Mouse (Mus musculus): ENCODE results near the gene Dpep2nb. TPM values are rescaled to one million over a fixed set of nuclear protein-coding genes. Genes with fewer than 3 reads are reported as not detected.
"Not testable (repeated sequence)": the region's sequence is repeated elsewhere in the genome, so short reads cannot be mapped to it uniquely, and the experiment has no call there.

Gene Dpep2nb
- polyA plus RNA-seq, 1 experiment from 2014 or later: not detected

DNA sequence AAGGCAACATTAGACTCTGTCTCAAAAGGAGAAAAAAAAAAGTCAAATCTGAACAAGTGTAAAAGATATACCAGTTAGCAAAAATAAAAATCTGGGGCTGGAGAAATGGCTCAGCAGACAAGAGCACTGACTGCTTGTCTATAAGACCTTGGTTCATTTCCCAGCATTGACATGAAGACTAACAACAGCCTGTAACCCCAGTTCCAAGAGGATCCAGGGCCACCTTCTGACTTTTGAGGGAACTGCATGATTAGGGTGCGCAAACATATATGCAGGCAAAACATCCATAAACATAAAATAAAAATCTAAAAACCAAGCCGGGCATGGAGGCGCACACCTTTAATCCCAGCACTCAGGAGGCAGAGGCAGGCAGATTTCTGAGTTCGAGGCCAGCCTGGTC, 638 bp upstream of the Dpep2nb start:
- Histone ChIP-seq H3K27ac (no peak overlapping the region), H3K4me3 (replicated peaks) (no peak overlapping the region), H3K4me2 (no peak overlapping the region), H3K4me1 (replicated peaks) (peaks cover 11% of the 10 kb centered on the region), H3K9ac (replicated peaks) (no peak overlapping the region), H3K36me3 (peaks cover 17% of the 10 kb centered on the region; the same call in 1 of the 2 replicates), H3K9me3 (no peaks in the 10 kb centered on the region), H3K27me3 (no peaks in the 10 kb centered on the region)
- ATAC-seq (ENCODE audit: insufficient number of reproducible peaks, insufficient read depth, low FRiP score, low TSS enrichment, low read depth): no peak
- 87% methylated on average over 4 of the region's 4 CpGs for WGBS

DNA sequence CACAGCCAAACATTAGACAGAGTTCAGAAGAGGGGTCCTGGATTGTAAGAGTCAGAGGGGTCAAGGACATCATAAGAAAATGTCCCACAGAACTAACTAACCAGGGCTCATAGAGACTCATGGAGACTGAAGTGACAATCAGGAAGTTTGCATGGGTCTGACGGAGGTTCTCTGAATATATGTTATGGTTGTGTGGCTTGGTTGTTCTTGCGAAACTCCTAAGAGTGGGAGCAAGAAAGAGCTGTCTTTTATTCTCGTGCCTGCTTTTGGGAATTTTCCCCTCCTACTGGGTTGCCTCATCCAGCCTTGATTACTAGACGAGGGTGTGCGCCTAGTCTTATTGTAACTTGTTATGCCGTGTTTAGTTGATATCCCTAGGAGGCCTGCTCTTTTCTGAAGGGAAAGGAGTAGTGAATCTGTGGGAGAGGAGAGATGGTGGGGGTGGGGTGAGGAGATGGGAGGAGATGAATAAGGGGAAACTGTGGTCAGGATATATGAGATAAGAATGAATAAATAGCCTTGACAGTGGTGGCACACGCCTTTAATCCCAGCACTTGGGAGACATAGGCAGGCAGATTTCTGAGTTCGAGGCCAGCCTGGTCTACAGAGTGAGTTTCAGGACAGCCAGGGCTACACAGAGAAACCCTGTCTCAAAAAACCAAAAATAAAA, 1.1 kb downstream of the Dpep2nb start:
- no peak overlapping the region for H3K27ac ChIP-seq
- 82% methylated on average over 8 of the region's 8 CpGs for WGBS
- ATAC-seq (ENCODE audit: insufficient number of reproducible peaks, insufficient read depth, low FRiP score, low TSS enrichment, low read depth): no peak
- H3K9ac ChIP-seq (replicated peaks): no peak overlapping the region
- peaks cover 14% of the 10 kb centered on the region; the same call in 1 of the 2 replicates for H3K36me3 ChIP-seq
- no peak overlapping the region for H3K4me3 ChIP-seq (replicated peaks)
- no peak overlapping the region for H3K4me2 ChIP-seq
- no peaks in the 10 kb centered on the region for H3K27me3 ChIP-seq
- no peaks in the 10 kb centered on the region; the same call in 1 of the 2 replicates for H3K4me1 ChIP-seq (replicated peaks)
- no peaks in the 10 kb centered on the region for H3K9me3 ChIP-seq

DNA sequence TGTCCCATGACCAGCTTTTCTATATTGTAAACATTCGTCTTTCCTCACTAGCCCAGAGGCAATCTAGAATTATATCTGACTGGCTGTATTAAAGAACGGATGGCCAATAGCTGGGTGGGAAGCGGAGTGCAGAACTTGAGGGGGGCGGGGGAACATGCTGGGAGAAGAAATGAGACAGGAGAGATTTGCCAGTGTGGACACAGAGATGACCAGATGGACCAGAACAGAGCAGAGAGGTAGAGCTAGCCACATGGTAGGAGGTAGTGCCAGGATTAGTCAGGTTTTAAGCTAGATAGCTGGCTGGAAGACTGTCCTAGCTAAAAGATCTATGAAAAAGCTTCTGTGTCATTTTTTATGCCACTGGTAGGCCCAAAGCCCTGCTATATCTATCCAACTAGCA, 3.9 kb downstream of the Dpep2nb start:
- no peaks in the 10 kb centered on the region for H3K4me1 ChIP-seq (replicated peaks)
- no peak for ATAC-seq (ENCODE audit: insufficient number of reproducible peaks, insufficient read depth, low FRiP score, low TSS enrichment, low read depth)
- 78% methylated on average over 4 of the region's 4 CpGs for WGBS

DNA sequence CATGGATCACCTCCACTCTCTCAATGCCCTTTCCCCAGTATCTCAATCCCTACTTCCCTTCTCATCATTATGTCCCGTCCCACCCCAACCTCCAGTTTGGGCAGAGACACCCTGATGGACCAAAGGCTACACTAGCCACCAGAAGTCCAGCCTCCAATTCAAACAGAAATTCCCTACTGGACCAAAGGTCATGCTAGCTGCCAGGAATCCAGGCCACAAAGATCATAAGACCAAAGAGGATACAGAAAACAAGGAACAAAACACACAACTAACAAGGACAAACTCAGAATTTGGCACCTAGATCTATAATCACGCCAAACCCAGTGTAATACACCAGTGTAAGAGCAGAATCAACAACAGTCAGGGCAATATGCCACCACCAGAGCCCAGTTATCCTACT, 6.8 kb downstream of the Dpep2nb start:
- no peak overlapping the region for H3K9ac ChIP-seq (replicated peaks)
- ATAC-seq (ENCODE audit: insufficient number of reproducible peaks, insufficient read depth, low FRiP score, low TSS enrichment, low read depth): no peak
- H3K27me3 ChIP-seq: no peaks in the 10 kb centered on the region
- no peak overlapping the region for H3K4me2 ChIP-seq
- 86% methylated on average over 2 of the region's 2 CpGs for WGBS
- no peak overlapping the region for H3K27ac ChIP-seq
- no peaks in the 10 kb centered on the region for H3K36me3 ChIP-seq
- no peaks in the 10 kb centered on the region for H3K9me3 ChIP-seq
- H3K4me1 ChIP-seq (replicated peaks): no peaks in the 10 kb centered on the region
- H3K4me3 ChIP-seq (replicated peaks): no peak overlapping the region

More for the DNA sequence above, 3.9 kb downstream of the Dpep2nb start:
- Histone ChIP-seq H3K4me3 (replicated peaks) (no peak overlapping the region), H3K27ac (no peak overlapping the region), H3K27me3 (no peaks in the 10 kb centered on the region), H3K4me2 (no peak overlapping the region), H3K9me3 (no peaks in the 10 kb centered on the region), H3K36me3 (no peaks in the 10 kb centered on the region), H3K9ac (replicated peaks) (no peak overlapping the region)

DNA sequence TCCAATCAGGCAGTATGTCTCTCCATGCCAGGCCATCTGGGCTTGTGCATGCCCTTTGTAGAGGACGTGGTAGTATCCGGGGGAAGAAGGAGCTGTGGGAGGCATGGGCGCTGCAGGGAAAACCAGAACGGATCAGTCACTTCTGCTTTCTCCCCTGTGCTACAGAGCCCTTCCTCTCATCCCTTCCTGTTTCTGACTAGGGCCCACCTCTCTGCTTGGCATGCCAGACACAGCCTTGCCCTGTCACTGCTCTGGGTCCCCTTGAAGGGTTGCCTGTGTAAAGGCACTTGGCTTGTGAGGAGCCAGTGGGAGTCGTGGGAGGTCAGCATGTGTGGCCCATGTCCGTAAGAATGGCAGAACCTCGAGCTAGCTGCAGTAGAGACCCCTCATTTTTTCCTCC, 9.4 kb downstream of the Dpep2nb start:
- H3K36me3 ChIP-seq: no peaks in the 10 kb centered on the region
- no peak for ATAC-seq (ENCODE audit: insufficient number of reproducible peaks, insufficient read depth, low FRiP score, low TSS enrichment, low read depth)
- no peaks in the 10 kb centered on the region for H3K27me3 ChIP-seq
- H3K27ac ChIP-seq: no peak overlapping the region
- H3K4me1 ChIP-seq (replicated peaks): 0 out of 2 replicates have a peak, but pooled peaks cover under 1% of the 10 kb centered on the region
- H3K4me3 ChIP-seq (replicated peaks): no peak overlapping the region
- no peak overlapping the region for H3K4me2 ChIP-seq
- WGBS: 66% methylated on average over 7 of the region's 7 CpGs
- H3K9me3 ChIP-seq: no peaks in the 10 kb centered on the region
- H3K9ac ChIP-seq (replicated peaks): no peak overlapping the region

DNA sequence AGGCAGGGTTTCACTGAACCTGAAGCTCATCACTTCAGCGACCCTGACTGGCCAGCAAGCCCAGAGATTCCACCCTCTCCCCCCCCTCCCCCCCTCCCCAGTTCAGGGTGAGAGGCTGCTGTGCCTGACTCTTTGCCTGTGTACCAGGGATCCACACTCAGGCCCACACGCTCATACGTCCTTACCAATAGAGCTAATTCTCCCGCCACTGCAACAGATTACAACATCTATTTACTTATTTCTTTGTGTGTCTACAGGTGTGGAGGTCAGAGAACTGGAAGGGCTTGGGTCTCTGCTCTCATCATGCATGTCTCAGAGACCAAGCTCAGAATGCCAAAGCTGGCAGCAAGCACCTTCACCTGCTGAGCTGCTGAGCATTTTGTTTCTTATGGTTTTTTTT, 12.5 kb downstream of the Dpep2nb start:
- H3K4me2 ChIP-seq: no peak overlapping the region
- H3K9me3 ChIP-seq: no peaks in the 10 kb centered on the region
- H3K27ac ChIP-seq: no peak overlapping the region
- no peak overlapping the region for H3K9ac ChIP-seq (replicated peaks)
- 58% methylated on average over 4 of the region's 4 CpGs for WGBS
- no peak overlapping the region for H3K4me3 ChIP-seq (replicated peaks)
- H3K36me3 ChIP-seq: no peaks in the 10 kb centered on the region
- H3K4me1 ChIP-seq (replicated peaks): peaks cover 6% of the 10 kb centered on the region; the same call in 1 of the 2 replicates
- ATAC-seq (ENCODE audit: insufficient number of reproducible peaks, insufficient read depth, low FRiP score, low TSS enrichment, low read depth): no peak
- H3K27me3 ChIP-seq: 0 out of 2 replicates have a peak, but pooled peaks cover 3% of the 10 kb centered on the region

DNA sequence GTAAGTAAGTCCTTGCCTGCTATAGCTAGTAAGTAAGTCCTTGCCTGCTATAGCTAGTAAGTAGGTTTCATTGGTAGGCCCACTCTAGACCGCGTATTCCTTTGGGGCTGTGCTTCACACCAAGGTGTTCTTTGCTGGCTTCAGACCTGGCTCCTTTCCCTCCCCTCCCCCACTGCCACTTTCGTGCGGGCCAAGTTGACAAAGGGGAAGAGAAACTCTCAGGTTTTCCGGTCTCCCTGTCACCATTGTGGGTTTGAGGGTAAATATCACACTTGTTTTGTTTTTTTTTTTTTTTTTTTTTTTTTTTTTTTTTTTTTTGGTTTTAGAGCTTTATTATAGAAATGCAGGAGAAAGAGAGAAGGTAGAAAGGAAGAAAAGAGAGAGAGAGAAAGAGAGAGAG, 13.3 kb downstream of the Dpep2nb start:
- WGBS: 66% methylated on average over 5 of the region's 5 CpGs
- no peak for ATAC-seq (ENCODE audit: insufficient number of reproducible peaks, insufficient read depth, low FRiP score, low TSS enrichment, low read depth)
- H3K4me2 ChIP-seq: no peak overlapping the region

DNA sequence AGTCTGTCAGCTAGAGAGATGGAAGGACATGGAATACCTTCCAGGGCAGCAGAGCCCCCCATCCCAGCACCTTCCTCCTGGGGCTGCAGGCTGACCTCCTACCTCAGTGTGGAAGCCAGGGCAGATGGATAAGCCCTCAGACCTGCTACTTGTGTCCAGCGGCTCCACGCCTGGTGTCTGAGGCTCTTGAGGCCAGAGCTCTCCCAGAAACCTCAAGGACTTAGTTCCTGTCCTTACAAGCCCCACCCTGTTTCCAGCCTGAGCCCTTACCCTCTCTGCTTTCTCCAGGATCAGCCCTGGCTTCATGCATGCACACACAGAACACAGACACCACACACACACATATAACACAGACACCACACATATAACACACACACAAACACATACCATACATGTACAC, 14.2 kb downstream of the Dpep2nb start:
- WGBS: 89% methylated on average over 2 of the region's 2 CpGs
- Histone ChIP-seq H3K27ac (no peak overlapping the region), H3K9ac (replicated peaks) (0 out of 2 replicates have a peak overlapping the region, but pooled peaks have one; percentile 12), H3K4me1 (replicated peaks) (peaks cover 6% of the 10 kb centered on the region; the same call in 1 of the 2 replicates), H3K9me3 (no peaks in the 10 kb centered on the region), H3K27me3 (0 out of 2 replicates have a peak, but pooled peaks cover 3% of the 10 kb centered on the region), H3K36me3 (no peaks in the 10 kb centered on the region), H3K4me2 (no peak overlapping the region), H3K4me3 (replicated peaks) (no peak overlapping the region)
- no peak for ATAC-seq (ENCODE audit: insufficient number of reproducible peaks, insufficient read depth, low FRiP score, low TSS enrichment, low read depth)

More for the DNA sequence above, 13.3 kb downstream of the Dpep2nb start:
- Histone ChIP-seq H3K27me3 (0 out of 2 replicates have a peak, but pooled peaks cover 3% of the 10 kb centered on the region), H3K36me3 (no peaks in the 10 kb centered on the region), H3K9me3 (no peaks in the 10 kb centered on the region), H3K4me1 (replicated peaks) (peaks cover 6% of the 10 kb centered on the region; the same call in 1 of the 2 replicates), H3K9ac (replicated peaks) (no peak overlapping the region), H3K27ac (no peak overlapping the region), H3K4me3 (replicated peaks) (no peak overlapping the region)

DNA sequence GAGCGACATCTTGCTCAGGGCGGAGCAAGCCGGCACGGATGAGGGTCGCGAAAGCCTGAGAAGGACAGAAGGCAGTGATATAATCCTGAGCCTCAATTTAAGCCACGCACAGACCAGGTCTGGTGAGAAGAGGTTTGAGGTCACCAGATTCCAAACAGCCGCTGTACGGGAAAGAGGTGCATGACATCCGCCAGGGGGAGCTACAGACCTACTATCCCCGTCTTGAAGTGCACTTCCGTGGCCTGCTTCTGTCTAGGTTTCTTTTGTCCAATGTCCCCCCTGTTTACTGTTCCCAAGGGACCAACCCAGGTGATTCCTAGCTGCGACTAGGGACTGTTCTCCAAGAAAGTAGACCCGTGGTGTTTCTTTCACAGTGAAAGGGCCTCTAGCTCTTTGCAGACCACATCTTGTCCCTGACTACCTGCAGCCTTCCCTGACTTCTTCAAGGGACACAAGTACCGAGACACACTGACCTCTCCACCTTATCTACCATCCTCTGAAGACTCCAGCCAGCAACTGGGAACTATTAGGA, 14.9 kb downstream of the Dpep2nb start, which contains the start of gene Dus2:
Dus2 (plus strand) TSS at position 482 of the 532 bp plus-strand sequence.
- ATAC-seq (ENCODE audit: insufficient number of reproducible peaks, insufficient read depth, low FRiP score, low TSS enrichment, low read depth): peak; percentile 59; the same call in 1 of the 2 replicates
- Histone ChIP-seq H3K36me3 (no peaks in the 10 kb centered on the region), H3K9me3 (no peaks in the 10 kb centered on the region), H3K4me2 (peak within 1 kb of the TSS; percentile 26; the same call in 1 of the 2 replicates), H3K4me3 (replicated peaks) (no peak within 1 kb of the TSS), H3K9ac (replicated peaks) (0 out of 2 replicates have a peak within 1 kb of the TSS, but pooled peaks have one; percentile 12), H3K27me3 (0 out of 2 replicates have a peak, but pooled peaks cover 3% of the 10 kb centered on the region), H3K27ac (no peak within 1 kb of the TSS), H3K4me1 (replicated peaks) (peaks cover 6% of the 10 kb centered on the region; the same call in 1 of the 2 replicates)
- 10% methylated on average over 15 of the region's 15 CpGs for WGBS

DNA sequence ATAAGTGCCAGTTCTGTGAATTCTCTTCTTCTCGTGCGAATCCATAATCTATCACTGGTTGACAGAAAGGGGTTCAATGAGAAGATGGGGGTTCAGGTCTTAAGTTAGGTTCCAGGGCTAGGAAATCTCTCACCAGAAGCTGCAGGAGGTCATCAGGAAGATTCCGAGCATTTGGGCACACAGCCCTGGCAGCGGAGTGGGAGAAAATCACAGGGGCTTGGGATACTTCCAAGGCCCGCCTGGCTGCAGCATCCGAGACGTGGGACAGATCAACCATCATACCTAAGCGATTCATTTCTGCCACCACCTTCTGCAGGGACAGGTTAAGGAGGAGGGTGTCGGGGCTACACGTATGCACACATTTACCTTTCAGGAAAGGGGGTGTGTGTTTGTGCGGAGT, 17.2 kb downstream of the Dpep2nb start:
- ATAC-seq (ENCODE audit: insufficient number of reproducible peaks, insufficient read depth, low FRiP score, low TSS enrichment, low read depth): no peak
- no peak overlapping the region for H3K4me3 ChIP-seq (replicated peaks)
- H3K27me3 ChIP-seq: 0 out of 2 replicates have a peak, but pooled peaks cover 3% of the 10 kb centered on the region
- no peaks in the 10 kb centered on the region for H3K36me3 ChIP-seq
- H3K9ac ChIP-seq (replicated peaks): no peak overlapping the region
- no peak overlapping the region for H3K4me2 ChIP-seq
- no peaks in the 10 kb centered on the region for H3K9me3 ChIP-seq
- no peak overlapping the region for H3K27ac ChIP-seq
- WGBS: 80% methylated on average over 11 of the region's 11 CpGs
- H3K4me1 ChIP-seq (replicated peaks): peaks cover 6% of the 10 kb centered on the region; the same call in 1 of the 2 replicates

DNA sequence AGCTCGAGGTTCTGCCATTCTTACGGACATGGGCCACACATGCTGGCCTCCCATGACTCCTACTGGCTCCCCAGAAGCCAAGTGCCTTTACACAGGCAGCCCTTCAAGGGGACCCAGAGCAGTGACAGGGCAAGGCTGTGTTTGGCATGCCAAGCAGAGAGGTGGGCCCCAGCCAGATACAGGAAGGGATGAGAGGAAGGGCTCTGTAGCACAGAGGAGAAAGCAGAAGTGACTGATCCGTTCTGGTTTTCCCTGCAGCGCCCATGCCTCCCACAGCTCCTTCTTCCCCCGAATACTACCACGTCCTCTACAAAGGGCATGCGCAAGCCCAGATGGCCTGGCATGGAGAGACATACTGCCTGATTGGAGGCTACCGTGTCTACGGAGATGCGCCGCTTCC, 22.4 kb downstream of the Dpep2nb start:
- not testable (repeated sequence) for H3K9me3 ChIP-seq; ATAC-seq (ENCODE audit: insufficient number of reproducible peaks, insufficient read depth, low FRiP score, low TSS enrichment, low read depth); H3K9ac ChIP-seq (replicated peaks); H3K27me3 ChIP-seq; H3K27ac ChIP-seq; H3K4me3 ChIP-seq (replicated peaks); H3K4me2 ChIP-seq; H3K4me1 ChIP-seq (replicated peaks); H3K36me3 ChIP-seq
- 79% methylated on average over 11 of the region's 11 CpGs for WGBS
